Mouse (Mus musculus): ENCODE results near the gene Btg2.

Gene Btg2

DNA sequence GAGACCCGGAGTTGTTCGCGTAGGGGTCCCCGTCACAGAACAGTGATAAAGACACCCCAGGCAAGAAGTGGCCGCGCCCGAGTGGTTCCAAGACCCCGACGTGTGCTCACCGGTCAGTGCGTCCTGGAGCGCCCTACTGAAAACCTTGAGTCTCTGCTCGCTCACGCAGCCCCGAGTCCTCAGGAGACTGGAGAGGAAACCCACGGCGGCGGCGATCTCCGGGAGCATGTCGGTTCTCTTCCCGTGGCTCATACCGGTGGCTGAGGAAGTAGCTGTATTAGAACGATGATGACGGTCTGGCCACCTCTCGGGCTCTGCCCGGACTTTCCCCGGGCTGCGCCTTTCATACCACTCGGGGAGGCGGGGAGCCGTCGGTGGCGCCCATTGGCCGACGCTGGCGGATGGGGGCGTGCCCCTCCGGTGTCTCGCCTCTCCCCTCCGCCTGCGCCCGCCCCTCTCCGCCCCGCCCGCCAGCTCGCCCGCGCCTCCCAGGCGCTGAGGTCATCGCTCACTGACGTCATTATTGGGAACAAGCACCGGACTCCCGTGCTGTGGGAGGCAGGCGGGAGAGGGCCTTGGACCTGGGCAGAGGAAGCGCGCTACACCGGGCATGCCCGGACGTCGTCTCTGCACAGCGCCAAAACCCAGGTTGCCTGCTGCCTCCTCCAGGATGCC lies at the start of gene Btg2:
Gene Btg2, minus strand, starts transcription at position 319 of the 675 bp plus-strand sequence.
- peak; percentile 95 to 96 for DNase-seq (ENCODE audit: low spot score in 2 of 2)

DNA sequence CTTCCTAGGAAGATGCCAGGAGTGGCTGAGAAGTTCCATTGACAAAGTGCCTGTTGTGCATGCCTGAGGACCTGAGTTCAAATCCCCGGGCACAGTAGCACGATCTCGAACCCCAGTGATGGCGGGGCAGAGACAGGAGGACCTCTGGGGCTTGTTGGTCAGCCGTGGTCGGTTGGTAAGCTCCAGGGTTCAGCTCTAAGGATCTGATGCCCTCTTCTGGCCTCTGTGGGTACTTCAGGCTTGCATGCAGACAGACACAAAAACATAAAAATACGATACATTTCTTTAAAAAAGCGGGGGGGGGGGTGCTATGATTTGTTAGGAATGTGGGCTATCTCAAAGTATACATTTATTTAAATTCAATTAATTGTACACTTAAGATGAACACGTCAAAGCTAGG lies 43.3 kb upstream of the Btg2 start:
- DNase-seq (ENCODE audit: low spot score in 2 of 2): peak in 1 of 2 experiments; percentile 32

DNA sequence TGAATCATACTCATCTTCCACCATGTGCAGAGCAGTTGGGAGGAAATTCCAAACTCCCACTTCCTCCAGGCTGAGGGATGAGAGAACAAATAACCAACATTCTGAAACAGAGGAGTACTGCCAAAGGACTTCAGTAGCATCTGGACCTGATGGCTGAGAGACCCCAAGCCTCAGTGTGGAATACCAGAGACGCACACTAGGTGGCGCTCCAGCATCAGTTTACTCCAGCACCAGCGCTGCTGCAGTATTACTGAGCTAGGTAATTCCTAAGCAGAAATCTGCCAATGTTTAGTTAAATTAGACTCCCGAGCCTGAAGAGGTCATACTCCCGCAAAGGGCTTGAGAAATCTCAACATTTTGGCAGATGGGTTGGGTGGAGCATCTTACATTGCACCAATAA lies 41.3 kb upstream of the Btg2 start:
- DNase-seq (ENCODE audit: low spot score in 2 of 2): peak; percentile 58 to 77

DNA sequence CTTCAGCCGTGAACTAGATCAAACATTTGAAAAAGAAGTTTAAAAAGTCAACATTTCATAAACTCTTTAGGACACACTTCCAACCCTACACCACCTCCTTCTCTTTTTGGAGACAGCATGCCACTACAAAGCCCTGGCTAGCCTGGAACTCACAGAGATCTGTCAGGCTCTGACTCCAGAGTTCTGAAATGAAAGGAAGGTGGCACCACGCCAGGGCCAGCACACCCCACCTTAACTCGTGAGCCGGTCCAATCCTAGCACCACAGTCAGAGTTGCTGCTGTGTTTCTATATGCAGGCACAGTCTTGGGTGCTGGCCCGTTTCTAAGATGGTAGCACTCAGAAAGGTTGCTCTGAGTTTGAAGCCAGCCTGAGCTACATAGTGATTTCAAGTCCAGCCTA lies 38.2 kb upstream of the Btg2 start:
- DNase-seq (ENCODE audit: low spot score in 2 of 2): no peak

DNA sequence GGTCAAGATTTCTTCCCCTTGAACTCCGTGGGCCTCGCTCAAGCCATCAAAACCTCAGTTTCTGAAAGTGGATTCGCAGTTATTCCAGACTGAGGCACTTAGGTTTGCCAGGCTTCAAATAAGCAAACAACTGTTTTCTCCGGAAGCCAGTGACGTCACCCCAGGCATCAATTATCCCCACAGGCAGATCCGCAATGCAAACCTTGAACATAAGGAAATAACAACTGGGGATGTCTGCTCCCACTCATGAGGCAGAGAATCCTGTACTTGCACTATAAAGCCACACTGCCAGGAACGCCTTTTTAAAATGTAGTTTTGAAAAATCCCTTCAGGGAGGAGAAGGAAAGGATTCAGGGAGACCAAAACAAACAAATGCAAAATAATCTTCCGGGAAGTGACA lies 36.5 kb upstream of the Btg2 start:
- DNase-seq (ENCODE audit: low spot score in 2 of 2): no peak

DNA sequence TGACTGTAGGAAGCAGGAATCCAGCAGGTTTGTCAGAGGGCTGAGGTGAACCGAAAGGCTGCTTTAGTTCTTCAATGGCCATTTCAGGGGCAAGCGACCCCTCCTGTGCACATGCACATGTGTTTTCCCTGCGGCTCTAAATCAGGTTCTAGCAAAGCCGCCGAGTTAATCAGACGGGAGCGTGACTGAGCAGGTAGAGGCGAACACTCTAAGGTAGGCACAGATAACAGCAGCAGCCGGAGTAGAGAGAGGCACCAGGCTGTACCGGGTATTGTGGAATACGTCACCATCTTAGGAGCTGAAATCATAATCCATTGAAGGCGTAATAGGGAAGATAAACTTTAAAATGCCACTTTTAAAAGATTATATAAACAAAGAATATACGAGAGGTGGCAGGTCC lies 35.8 kb upstream of the Btg2 start:
- no peak for DNase-seq (ENCODE audit: low spot score in 2 of 2)

DNA sequence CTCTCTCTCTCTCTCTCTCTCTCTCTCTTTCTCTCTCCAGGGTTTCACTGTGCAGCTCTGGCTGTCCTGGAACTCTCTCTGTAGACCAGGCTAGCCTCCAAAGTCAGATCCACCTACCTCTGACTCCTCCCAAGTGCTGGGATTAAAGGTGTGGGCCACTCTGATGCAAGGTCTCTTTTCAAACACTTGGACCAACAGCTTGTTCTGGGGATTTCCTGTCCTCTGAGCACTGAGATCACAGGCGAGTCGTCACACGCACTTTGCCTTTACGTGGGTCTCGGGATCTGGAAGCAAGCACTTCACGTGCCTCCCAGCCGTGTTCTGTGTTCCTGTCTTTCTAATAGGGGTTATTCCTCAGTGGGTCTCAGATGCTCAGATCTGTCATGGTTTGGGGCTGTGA lies 35.1 kb upstream of the Btg2 start:
- no peak for DNase-seq (ENCODE audit: low spot score in 2 of 2)

DNA sequence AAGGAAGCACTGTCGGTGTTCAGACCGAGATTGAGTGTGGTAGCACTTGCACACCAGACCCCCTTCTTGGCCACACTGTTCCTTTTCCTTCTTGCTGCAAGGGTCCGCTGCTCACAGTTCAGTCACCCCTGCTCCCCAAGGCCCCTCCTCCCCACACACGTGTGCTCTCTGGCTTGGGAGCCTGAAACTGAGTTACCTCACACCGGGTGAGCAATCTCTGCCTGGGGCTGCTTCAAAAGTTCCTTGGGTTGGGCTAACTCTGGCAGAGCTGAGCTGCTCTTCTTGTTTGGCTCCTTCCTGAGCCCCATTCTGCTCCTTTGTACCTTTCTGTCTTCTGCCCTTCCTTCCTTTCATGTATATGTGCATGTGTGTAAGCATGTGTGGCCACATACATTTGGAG lies 34.6 kb upstream of the Btg2 start:
- no peak for DNase-seq (ENCODE audit: low spot score in 2 of 2)

DNA sequence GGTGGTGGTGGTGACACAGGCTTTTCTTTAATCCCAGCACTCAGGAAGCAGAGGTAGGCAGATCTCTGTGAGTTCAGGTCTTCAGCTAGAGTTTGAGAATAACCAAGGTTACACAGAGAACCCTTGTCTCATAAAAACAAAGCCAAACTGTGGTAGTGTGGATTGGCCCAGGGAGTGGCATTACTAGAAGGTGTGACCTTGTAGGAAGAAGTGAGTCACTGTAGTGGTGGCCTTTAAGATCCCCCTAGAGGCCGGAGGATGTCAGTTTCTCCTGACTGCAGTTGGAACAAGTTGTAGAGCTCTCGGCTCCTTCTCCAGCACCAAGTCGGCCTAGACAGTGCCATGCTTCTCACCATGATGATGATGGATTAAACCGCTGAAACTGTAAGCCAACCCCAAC lies 32.1 kb upstream of the Btg2 start, which contains the start of gene Chit1:
Gene Chit1, plus strand, starts transcription at position 264 of the 400 bp plus-strand sequence.
- peak; percentile 61 to 70 for DNase-seq (ENCODE audit: low spot score in 2 of 2)

DNA sequence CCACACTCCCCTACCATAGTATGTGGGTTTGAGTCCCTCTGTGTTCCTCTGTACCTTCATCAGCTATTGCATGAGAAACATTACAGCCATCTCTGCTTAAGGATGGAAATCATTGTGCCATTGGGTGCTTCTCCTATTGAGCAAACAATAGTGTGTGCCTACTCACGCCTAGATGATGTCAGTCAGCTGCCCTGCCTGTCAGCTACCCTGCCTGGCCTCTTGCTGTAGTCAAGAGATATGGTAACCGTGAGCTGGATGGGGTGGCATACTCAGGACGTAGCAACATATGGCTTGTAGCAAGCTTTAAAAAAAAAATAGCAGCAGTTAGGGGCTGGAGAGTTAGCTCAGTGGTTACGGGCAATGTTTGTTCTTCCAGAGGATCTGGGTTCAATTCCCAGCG lies 31.5 kb upstream of the Btg2 start:
- DNase-seq (ENCODE audit: low spot score in 2 of 2): peak in 1 of 2 experiments; percentile 18

DNA sequence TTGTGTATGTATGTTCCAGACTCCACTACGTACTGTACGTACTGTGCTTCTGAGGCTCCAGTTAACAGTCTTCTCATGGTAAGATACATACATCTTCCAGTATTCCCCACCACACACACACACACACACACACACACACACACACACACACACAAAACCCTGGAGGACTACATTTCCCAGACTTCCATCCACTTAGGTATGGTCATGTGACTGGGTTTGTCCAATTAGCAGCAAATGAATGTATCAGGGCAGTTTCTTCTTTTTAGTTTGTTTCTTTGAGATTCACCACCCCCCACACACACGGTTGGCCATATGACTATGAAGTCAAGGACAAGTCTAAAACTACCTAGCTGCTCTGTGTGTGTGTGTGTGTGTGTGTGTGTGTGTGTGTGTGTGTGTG lies 31.1 kb upstream of the Btg2 start:
- no peak for DNase-seq (ENCODE audit: low spot score in 2 of 2)

DNA sequence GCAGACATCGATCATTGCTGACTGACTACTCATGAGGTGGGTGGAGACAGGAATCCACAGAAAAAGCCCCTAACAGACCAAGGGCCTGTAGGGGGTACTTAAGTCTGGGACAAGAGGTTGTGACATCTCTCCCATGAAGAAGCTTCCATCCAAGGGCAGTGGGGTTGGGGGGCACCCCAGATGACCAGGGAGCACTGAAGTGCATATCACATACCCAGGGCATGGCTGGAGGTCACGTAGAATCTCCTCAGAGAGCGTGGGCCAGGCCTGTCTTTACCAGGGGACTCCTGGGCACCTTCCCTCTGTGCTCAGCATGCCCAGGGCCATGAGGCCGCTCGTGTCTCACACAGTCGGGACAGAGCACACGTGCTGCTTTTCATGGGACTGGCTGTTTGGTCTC lies 28.9 kb upstream of the Btg2 start:
- DNase-seq (ENCODE audit: low spot score in 2 of 2): no peak

DNA sequence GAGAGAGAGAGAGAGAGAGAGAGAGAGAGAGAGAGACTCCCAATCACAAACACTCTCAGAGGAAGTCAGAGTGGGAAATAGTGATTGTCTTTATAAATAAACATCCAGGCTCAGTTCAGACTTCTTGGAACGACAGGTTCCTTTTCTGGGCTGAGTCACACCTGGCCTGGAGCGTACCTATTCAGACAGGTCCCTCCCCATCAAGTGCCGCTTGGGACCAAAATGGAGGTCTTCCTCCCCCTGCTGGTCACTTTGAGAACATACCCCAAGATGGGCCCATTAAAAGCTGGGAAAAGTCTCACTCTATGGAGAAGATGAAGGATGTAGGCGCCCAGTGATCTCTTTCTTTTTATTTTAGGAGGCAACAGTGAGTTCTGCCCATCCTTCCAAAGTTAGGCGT lies 27.8 kb upstream of the Btg2 start:
- peak; percentile 60 to 74 for DNase-seq (ENCODE audit: low spot score in 2 of 2)

DNA sequence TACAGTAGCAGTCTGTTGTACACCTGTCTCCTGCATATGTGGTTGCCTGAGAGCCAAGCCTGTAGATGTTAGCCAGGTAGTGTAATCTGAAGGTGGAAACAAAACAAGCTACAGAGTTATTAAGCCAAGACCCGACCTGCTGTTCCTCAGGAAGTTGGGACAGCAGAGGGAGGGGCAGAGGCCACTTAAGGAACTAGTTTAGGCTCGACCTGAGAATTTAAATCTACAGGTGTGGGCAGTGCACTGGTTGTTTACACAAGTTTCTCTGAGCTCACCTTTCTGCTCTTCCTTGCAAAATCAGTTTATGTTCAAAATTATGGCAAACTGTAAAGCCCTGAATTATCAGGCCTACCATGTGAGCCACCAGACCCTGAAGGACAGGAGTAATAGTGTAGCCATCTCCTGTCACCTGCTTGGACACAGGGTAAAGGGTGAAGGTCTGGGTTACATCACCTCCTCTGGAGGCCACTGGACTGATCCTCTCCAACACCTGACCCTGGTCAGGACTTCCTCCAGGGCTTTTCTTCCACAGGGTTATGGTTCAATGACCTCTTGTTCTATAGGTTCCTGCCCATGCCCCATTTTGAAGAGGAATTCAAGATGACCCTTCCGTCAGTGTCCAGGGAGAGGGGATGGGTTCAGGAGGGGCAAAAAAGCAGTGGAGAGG lies 27.0 kb upstream of the Btg2 start:
- no peak for DNase-seq (ENCODE audit: low spot score in 2 of 2)

DNA sequence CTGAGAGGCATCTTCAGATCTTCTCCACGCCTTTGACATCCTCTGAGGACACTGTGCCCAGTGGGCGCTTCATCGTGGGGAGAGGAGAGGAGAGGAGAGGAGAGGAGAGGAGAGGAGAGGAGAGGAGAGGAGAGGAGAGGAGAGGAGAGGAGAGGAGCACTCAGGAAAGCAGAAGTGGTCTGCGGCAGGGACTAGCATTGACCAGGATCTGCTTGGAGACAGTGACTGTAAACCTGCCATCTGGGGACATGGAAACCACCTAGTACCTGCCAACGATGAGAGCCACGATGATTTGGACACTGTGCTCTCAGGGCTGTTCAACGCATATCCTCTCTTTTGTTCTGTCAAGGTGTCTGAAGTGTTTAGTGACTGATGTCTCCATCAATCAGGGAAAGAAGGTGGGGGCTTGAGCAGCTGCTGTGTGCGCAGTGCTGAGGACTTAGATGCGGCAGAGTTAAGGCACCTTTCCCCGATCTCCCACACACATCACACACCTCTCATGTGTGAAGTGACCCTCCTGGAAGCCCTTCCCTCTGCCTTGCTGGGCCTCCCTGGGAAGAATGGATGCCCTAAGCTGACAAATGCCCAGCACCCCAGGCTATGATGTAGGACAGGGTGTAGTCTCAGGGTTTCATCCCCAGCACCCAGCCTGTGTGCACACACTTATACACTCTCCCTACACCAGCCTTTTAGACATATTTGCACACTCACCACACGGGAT lies 26.3 kb upstream of the Btg2 start:
- DNase-seq (ENCODE audit: low spot score in 2 of 2): no peak

DNA sequence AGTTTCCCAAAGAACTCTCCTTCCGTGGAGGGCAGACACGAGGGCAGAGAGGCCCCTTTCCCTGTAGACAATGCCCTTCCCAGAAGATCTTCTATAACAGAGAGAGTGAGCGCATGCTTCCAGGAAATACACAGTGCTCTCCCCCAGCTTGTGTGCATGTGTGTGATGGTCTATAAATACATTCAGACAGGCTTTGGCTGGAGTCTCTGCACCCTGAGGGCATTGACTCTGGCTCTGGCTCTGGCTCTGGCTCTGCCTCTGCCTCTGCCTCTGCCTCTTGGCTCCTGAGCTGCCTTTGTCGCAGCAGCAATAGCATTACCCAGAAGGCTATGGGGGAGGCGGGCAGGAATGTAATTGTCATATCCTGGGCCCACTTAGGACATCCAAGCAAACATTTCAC lies 24.9 kb upstream of the Btg2 start:
- no peak for DNase-seq (ENCODE audit: low spot score in 2 of 2)

DNA sequence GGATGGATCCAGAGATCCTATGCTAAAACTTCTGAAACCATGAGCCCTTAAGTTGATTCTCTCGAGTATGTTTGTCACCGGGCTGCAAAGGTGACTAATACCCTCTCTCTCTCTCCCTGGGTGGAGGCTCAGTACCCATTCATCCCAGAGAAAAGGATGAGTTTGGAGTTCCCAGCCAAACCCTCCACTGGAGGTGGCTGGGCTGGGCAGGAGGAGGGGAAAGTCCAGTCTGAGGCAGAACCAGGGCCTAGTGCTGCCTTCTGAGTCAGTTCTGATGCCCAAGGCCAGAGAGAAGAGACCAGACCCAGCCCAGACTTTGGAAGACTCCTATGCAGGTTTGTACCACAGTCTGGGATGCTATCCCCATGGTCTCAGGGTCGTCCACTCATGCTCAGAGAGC lies 22.7 kb upstream of the Btg2 start:
- DNase-seq (ENCODE audit: low spot score in 2 of 2): no peak

DNA sequence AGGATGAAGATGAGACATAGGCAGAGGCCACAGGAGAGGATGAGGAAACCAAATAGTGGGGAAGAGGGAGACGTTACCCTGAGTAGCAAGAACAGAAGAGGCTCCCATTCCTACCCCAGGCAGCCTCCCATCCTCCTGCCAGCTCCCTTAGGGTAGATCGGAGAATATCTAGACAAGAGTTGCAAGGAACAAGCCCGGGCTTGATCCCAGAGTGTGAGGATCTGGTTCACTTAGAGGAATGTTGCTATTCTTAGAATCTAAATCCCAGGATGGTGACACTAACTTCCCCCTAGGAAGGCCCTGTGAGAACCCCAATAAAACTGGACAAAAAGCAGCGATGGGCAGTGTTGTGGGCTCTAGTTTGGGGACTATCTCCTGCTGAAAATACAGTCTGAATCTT lies 22.0 kb upstream of the Btg2 start:
- DNase-seq (ENCODE audit: low spot score in 2 of 2): no peak

DNA sequence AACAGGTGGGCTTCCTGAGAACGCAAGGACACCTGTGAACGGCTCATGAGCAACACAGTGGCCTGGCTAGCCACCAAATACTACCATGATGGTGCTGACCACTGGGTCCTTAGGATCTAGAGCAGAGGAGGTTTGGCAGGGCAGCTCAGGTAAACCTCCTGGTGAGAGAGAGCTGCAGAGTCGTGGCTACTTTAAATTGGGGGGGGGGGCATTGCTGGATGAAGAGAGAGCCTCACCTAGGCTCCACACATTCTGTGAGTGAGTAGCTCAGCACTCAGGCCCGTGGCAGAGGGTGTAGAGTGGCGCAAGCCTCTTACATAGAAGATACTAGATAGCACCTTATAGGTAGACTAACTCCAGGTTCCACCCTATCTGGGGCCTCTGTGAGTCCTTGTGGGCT lies 21.5 kb upstream of the Btg2 start:
- no peak for DNase-seq (ENCODE audit: low spot score in 2 of 2)

DNA sequence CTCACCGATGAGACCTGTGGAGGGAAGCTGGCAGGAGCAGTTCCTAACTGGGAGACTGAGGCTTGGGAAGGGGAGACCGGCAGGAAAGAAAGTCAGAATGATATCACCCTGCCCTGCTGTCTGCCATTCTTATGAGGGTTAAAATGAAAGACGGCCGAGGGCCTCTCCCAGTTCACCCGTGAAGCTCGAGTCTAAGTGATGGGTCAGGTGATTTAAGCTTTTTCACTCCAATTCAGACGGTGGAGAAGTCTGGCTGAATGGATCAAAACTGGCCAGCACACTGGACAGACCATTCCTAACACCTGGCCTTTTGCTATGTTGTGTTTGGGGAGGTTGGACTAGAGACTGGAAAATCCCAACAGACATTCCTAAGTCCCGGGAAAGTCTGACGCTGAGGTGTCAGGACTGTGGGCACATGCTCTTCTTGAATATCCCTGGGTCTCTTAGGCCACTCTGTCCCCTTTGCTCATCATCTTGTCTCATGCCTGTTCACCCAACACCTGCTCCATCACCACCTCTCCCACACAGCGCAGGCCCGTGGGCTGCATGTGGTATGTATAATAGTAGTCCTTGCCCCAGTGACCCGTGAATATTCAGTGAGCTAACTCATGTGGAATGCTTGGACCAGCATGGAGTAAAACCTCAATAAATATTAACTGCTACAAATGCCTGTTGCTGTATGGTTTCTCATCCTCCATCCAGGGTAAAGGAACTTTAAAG lies 20.8 kb upstream of the Btg2 start:
- DNase-seq (ENCODE audit: low spot score in 2 of 2): no peak

DNA sequence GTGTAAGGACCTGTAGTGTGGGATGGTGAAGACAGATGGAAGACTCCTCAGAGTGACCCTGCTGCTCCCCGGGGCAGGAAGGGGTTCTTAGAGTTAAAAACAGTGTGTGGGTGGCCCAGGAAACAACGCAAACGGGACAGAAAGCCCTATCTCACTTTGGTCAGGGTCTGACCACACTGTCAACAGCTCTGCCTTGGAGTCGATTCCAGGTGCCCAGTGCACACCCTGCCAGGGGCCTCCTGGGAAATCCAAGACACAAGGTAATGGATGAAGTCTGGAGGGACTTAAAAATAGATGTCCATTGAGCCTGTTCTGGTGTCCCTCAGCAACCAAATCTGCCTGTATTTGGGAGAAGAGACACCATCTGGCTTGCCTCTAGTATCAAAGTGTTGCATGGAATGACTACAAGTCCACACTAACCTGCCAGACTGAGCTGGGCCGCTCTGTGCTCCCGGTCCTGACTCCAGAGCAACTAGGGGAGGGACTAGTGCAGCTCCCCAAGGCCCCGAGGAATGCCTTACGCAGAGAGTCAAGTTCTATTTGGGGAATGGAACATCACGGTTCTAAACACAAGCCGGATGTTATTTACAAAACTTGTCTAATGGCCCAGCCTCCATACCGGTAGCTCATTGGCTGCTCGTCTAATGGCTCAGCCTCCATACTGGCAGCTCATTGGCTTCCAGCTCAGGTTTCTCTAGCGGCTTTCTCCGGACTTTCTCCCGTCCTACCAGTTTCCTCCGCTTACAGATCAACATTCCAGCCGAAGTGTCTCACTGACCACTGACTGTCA lies 20.0 kb upstream of the Btg2 start:
- DNase-seq (ENCODE audit: low spot score in 2 of 2): peak; percentile 67 to 75
